Mouse (Mus musculus) erythroid progenitor cell, adult 5-6 weeks (primary cell): ENCODE data around the gene Theg. TPM values are rescaled to one million over a fixed set of nuclear protein-coding genes. Genes with fewer than 3 reads are reported as not detected.
A peak's percentile ranks its signal among the peaks of the same experiment; 100 is the strongest.

Experiments
- ATAC-seq: replicated peaks from 2 replicates; pipeline ENCODE4 v1.8.0; 2016; ENCODE audit warnings: moderate number of reproducible peaks, mild to moderate bottlenecking, moderate TSS enrichment, inconsistent platforms; ENCODE audit not compliant: poor library complexity, low FRiP score, severe bottlenecking
- total RNA-seq, 2 experiments: library from RNA; stranded (forward) in 1 of 2; stranded (reverse) in 1 of 2; fragments of 150-400 nt in 1 of 2; fragments of 186-747, 209-891 nt in 1 of 2; gene quantifications; 2 replicates each; pipeline versions ENCODE4 v1.2.3 to v1.2.4; 2015 to 2017; ENCODE audit warnings: low replicate concordance in 2 of 2

Gene Theg
- total RNA-seq, 2 experiments from 2014 or later: not detected

GRCm38 (mm10) chr10:79539701-79540495 lies 47.2 kb downstream of the Theg start:
- ATAC-seq: no peak

DNA sequence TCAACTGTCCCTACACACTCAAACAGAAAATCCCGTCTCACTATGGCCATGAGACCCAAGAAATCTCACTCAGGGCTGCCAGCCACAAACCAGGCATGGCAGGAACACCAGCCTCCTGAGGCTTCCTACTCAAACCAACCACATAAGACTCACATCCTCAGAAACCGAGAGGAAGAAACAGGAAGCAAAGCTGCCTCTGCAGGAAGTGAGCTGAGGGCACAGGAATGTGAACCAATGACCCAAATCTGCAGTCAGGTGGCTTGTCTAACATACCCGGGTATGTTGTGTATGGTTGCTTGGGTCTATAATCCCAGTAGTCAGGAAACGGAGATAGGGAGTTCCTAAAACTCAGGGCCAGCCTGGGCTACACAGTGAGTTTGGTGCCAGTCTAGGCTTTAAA lies 48.3 kb downstream of the Theg start:
- no peak for ATAC-seq

- ATAC-seq: no peak
Measured at GRCm38 (mm10) chr10:79538323-79538722, 48.8 kb downstream of the Theg start.

GRCm38 (mm10) chr10:79537781-79538180 lies 49.4 kb downstream of the Theg start:
- no peak for ATAC-seq

DNA sequence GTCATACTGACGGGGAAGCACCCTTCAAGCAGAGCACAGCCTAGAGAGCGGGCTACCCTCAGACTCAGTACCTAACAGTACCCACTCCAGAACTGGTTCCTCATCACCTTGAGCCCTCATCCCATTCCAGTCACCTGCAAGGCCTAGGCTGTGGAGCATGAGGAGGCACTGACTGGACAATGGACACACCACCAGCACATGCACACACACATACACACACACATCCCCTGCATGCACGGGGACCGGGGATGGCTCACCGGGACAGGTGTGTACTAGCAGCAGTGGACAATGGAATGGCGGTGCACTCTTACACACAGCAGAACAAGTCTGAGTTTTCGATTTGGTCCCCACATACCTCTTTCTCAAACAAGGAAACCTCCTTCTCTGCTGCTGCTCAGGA lies 49.9 kb downstream of the Theg start:
- ATAC-seq: no peak

DNA sequence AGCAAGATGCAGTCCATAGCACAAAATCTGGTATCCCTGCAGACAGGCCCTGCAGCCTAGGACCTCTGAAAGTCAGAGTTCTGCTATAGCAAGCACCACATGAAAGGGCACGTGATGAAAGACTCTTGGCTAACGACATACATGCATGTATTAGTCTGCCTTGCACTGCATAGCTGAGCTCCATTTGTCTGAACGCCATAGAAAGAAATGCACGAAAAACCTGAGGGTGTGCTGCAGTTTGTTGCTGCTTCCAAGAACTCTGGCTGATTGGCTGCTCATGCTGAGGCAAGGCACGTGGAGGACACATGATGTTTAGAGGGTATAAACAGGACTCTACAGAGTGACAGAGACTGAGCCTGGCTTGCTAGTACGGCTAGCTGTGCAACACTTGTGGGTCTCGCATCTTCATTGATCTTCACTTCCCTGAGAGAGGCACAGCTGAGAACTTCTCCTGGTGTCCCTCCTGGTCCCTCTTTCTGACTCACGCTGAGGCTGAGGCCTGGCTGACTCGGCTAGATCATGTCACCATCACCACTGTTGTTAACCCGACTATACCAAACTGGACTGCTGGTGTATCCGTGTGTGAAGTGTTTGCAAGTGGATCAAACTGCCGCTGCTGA lies 50.6 kb downstream of the Theg start:
- ATAC-seq: no peak

DNA sequence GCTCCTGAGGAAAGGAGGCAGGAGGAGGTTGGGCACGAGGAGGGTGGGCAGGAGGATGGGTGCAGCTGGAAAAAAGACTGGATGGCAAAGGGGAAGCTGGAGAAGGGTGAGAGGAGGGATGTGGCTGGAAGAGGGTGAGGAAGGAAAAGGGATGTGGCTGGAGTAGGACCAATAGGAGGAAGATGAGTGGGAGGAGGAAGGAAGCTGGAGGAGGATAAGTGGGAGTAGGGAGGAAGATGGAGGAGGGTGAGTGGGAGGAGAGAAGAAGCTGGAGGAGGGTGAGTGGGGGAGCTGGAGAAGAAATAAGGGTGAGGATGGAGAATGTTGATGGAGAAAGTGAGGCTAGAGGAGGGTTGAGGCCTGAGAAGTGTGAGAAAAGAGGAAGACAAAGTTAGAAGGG lies 51.7 kb downstream of the Theg start:
- no peak for ATAC-seq

DNA sequence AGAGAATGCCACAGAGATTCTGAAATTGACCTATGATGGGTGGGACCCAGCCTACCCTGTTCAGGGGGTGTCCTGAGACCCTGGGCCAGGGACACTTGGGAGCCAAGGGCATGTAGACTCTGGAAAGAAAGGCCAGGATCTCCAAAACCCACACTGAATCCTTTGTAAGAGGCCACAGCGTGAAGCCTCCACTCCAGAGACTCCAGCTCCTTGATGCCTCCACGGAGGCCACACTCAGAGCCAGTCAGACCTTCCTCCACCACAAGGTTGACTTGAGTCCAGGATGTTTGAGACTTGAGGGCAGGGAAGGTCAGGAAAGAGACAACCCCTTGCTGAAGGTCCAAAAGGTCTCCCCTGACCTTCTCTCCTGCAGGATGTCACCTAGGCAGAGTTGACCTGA lies 52.7 kb downstream of the Theg start:
- ATAC-seq: no peak

- peak; percentile 81 for ATAC-seq
Measured at GRCm38 (mm10) chr10:79533126-79533911, 53.8 kb downstream of the Theg start, which contains the start of gene Plpp2. Gene Plpp2 (minus strand): TSS chr10:79533796.

- ATAC-seq: no peak
Measured at GRCm38 (mm10) chr10:79532678-79533077, 54.5 kb downstream of the Theg start.

- ATAC-seq: no peak
Measured at GRCm38 (mm10) chr10:79531593-79531992, 55.5 kb downstream of the Theg start.

DNA sequence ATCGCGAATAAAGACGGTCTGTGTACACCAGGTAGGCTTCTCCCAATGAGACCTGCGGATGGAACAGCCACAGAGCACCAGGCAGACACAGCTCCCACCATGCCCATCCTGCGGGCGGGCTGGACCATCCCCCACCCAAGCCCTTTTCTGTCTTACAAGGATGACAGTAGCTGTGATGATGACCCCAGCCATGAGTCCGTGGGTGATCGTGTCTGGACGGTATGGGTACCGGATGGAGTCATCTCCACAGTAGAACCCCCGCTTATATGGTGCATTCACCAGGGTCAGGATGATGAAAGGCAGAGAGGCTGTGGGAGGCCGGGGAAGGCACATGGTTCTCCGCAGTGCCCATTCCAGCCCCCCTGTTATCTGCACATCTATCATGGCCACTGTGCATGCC lies 56.4 kb downstream of the Theg start:
- ATAC-seq: no peak

- ATAC-seq: no peak
Measured at GRCm38 (mm10) chr10:79530241-79530640, 56.9 kb downstream of the Theg start.

DNA sequence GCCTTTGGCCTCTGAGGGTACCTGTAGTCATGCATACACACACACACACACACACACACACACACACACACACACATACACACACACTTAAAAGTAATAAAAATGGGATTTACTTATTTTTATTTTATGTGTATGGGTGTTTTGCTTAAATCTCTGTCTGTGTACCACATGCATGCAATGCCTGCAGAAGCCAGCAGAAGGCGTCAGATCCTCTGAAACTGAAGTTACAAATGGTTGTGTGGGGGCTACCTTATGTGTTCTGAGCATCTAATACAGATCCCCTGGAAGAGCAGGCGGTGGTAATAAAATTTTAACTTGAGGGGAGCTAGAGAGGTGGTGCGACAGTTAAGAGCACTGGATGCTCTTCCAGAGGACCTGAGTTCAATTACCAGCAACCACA lies 59.0 kb downstream of the Theg start:
- ATAC-seq: no peak

- ATAC-seq: no peak
Measured at GRCm38 (mm10) chr10:79527453-79527845, 59.7 kb downstream of the Theg start.

DNA sequence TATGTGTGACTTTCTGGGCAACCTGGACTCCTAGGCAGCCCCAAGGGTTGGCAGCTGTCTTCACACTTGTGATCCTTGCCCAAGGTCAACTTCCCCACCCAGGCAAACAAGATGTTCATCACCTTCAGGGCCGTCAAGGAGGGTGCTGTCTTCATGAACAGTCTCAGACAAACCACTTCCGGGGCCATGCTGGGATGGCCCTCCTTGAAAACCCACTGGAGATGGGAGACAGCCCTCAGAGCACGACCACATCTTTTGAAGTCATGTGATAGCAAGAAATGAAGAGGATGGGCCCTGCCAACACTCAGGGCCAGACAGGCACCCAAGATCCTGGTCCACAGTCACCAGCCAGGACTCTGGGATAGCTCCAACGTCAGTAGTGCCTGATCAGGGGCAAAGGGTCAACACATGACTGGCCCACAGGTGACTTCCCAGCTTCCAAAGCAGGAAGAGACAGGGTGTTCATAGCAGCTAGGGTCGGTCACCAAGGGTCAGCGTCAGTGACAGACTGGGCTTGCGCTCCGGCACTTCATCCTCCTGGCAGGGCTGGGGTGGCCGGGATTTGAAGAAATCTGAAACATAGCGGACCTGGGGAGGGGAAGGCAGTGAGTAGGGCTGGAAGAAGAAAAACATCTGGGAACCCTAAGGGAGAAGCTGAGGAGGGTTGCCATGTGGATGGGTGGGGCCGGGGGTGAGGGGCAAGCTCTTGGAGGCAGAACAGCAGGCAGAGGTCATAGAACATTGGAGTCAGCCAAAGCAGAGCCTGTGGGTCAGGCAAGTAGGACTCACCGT lies 60.3 kb downstream of the Theg start:
- ATAC-seq: no peak
